Mouse (Mus musculus): ENCODE data around the gene Gse1.
"Not testable (repeated sequence)": the region's sequence is repeated elsewhere in the genome, so short reads cannot be mapped to it uniquely, and the experiment has no call there.

Gene Gse1

DNA sequence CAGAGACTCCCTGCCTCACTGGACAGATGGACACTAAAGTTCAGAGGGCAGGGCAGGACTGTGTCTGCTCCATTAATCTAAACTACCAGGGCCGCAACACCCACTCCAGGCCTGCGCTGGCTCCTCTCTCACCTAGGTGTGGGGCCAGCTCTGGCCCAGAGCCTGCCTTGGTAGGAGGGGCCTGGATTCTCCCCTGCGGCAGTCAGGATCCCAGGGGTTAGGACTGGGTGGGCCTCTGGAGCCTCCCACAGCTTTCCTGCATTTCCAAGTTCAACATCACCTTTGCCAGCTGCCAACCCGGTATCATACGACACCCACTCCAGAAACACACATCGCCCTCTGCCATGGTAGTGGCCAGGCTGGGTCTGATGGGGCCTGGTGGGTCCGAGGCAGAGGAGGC lies 102.8 kb downstream of the Gse1 start:
- DNase-seq, result no peak

DNA sequence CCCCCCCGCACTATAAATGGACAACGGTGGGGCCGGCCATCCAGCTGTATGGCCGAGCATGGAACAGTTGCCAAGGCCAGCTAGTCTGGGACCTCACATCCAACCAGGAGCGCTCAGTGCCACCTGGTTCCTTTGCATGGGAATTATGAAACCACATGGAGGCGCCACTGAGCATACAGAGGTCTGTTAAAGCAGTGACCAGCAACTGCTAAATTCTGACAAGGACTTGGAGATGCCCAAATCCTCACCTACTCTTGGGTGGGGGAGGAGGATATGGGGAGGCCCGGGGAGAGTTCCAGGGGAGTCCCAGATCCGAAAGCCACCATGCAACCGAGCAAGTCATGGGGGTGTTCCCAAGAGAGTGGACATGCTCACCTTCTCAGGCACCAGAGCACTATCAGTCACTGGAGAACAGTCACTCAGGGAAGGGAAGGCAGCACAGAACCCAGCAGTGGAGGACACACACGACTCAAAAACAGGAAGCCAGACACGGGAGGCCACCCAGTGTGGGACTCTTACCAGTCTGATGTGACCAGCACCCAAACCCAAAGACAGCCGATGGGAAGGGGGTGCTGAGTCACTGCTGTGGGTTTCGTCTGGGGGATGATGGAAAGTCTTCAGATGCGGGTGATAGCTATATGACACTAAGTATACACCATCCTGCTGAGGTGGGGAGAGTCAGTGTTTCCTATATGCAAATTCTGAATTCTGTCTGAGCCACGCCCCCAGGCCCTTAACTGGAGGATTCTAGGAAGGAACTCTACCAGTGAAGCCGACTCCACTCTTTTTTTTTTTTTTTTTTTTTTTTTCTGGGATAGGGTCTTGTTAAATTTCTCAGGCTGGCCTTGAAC lies 104.3 kb downstream of the Gse1 start:
- DNase-seq, result peak; percentile 65

DNA sequence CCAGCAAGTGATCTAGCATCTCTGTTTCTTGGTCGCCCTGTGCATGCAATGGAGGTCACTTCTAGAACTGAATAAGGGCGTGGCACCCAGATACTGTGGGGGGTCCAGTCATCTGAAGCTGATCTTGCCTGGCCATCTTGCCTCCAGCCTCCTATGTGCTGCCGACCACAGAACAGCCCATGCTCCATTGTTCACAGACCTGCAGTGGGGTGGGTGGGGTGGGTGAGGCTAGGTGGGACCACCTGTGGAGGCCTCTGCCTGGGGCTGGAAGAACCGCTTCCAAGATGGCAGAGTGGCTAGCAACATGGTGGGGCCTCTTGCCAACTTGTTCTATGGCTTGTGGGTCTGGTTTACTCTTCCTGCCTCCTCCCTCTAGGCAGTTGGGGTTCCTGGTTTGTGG lies 105.4 kb downstream of the Gse1 start:
- no peak for DNase-seq

DNA sequence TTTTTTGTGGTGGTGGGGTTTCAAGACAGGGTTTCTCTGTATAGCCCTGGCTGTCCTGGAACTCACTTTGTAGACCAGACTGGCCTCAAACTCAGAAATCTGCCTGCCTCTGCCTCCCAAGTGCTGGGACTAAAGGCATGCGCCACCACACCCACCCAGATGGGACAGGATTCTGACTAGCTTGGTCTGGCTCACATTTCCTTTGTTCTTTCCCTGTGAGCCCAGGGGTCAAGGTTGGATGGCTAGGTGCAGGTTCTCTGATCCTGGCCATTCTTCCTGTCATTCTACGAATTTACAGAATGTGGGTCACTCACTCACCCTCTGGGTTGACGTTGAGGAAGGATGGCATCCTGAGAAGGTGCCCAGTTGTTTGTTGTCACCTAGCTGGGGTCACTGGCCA lies 106.0 kb downstream of the Gse1 start:
- DNase-seq, result not testable (repeated sequence)

DNA sequence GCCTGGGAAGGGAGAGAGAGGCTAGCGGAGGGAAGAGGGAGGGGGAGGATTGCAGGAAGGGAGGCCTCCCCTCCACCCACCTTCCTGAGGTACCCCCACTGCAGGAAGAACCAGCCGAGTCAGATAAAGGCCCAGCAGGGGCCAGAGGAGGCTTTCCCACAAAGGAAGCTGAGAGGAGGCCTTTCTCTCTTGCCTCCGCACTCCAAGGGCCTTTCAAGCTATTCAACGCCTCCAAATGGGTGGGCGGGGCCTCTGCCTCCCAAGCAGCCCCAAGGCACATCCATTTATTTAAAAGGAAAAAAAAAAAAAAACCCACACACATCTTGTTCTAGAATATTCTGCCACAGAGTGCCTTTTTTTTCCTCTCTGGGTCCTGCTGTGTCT lies 106.6 kb downstream of the Gse1 start:
- peak; percentile 90 for DNase-seq

DNA sequence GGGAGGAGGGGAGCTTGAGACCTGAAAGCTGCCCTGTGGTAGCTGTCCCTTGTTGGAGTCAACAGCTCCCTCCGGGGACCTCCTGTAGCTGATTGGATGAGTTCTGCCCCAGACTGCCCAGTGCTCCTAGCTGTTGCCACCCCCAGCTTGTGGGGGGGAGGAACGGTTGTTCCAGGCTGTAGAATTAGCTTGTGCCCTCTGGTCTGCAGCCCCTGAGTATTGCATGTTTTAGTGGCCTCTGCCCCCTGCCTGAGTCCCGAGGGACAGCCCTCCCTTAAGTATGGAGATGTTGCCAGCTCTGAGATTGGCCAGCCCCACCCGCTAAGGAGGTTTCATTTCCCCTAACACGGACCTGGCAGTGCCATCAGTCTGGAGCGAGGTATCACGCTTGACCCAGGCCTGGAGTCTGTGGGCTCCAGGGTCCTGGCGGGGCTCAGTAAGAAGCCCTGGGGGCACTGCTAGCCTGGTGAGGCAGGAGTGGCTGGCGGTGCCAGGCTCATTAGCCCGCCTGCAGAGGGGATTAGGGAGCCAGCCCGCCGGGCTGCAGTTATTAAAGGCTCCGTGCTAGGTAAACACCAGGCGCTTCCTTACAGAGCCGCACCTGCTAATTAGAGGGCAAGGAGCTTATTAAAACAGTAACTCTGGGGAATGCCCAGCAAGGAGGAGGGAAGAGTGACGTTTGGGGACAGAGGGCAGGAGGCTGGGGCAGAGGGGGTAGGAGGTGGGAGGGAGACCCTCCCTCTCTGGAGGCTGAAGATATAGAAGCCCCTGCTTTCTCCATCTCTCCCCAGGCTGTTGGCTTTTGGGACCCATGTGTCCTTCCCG lies 107.2 kb downstream of the Gse1 start:
- DNase-seq, result peak; percentile 75

DNA sequence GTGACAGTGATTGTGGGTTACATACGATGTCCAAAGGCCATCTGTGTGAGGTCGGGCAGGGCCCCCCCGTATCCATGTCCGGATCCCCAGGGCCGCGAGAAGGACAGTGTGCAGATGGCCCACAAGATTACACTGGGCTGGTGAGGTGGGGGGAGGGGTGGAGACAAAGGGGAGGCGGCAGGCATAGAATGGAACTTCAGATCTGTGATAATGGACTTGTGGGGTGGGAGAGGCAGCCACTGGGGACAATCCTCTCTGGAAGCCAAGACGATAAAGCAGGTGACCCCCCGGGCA lies 107.8 kb downstream of the Gse1 start:
- peak; percentile 75 for DNase-seq

DNA sequence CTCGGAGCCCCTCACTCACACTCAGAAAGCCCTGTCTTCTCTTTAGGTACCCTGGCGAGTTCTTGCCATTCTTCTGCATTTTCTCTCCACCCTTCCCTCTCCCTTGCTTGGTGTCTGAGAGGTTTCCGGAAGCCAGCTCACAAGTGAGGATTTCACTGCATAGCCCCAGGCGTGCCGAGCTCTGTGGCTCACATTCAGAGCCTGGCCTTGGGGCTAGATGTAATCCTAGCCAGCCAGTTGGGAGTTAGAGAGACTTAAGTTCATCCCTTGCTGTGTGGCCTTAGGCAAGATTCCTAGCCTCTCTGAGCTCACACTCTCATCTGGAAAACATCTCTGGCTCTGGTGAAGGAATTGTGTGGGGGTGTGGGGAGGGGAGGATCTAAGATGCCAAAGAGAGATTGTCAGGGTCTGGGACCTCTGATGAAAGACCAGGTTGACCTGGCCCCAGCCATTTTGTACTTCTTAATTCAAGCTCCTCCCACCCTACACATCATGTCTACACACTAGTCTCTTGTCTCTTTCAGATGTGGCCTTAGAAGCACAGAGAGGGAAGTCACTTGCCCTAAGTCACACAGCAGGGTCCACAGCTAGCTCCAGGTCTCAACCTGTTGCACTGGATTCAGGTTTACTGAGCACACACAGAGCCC lies 108.8 kb downstream of the Gse1 start:
- peak; percentile 50 for DNase-seq

DNA sequence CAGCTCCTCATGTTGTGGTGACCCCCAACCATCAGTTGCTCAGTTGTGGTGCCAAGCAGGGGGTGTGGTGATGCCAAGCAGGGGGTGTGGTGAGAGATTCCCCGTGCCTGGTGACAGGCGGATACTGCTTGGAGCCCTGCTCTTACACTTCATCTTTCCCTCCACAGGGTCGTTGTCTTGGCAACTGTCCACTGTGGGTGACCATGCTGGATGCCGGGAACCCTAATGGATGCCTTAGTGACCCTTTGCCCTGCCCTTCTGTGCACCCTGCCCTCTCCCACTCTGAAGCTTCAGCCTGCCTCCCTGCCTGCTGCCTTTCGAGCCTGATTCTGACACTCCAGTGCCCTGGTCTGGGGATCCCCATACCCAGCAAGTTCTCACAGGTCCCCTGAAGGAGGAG lies 109.4 kb downstream of the Gse1 start:
- no peak for DNase-seq

DNA sequence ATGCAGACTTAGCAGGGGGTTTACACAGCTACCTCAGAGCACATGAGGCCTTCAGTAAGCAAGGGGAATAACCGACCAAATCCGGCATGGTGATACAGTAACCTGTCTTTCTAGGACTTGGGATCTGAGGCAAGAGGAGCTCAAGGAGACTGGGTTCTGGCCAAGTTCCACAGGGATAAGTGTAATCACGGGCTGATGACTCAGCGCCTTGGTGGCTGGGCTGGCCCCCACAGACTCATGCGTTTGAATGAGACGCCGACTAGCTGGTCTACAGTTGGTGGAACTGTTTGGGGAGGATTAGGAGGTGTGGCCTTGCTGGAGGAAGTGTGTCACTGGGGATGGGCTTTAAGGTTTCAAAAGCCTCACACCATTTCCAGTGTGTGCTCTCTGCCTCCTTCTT lies 110.4 kb downstream of the Gse1 start:
- DNase-seq, result no peak

DNA sequence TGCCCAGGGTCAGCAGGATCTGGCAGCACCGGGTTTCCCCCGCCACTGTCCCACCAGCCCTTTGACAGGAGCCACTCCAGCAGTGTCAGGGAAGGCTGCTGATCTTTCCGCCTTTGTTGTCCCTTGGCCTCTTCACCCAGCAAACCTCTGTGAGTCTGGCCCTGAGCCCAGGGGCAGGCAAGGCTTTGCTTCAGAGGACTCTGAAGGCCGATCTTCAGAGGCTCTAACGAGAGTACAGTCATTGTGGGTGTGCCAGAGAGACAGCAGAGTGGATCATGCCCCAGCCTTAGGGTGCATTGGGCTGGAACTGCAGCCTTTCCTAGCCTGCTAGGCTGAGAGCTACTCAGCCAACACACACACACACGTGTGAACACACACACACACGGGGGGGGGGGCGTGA lies 111.5 kb downstream of the Gse1 start:
- DNase-seq, result no peak

DNA sequence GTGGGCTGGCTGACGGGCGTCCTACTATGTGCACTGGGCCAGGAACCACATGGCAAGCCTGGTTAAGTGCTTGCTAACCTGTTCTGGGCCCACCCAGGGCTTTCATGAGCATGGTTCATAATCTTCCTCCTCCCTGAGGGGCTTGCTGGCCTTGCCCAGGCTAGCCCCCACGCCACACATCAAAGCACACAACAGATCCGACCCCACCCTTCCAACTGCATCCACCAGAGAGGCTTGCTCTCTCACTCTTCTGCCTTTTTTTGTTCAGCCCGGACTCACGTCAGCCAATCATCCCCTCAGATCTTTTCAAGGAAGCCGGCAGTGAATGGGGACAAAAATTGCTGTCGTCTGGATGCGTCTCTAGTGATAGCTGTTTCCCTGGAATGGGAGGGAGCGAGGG lies 112.9 kb downstream of the Gse1 start:
- no peak for DNase-seq

DNA sequence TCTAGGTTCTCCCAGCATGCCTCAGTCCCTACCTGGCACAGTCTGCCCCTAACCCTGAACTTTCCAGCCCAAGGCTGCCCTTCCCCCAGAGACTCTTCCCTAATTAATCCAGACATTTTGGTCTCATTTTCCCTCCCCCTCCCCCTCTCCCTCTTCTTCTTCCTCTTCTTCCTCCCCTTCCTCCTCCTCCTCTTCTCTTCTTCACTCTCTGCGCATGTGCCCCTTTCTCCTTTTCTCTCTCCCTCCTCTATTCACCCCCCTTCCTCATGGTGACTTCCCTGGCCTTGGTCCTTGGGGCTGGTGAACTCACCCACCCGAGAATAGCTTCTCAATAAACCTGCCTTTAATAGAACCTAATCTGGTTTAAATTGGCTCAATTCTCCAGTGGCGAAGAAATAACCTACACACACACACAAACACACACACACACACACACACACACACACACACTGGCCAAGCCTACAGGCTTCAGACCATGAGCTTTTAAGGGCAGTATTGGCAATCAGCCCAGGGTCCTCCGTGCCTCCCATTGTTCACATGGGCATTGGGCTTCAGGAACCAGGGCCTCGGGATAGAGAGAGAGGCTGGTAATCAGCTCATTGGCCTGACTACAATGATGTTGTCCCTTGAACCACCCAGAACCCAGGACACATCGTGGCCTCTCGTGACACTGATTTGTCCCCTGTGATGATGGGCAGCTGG lies 114.7 kb downstream of the Gse1 start:
- DNase-seq, result no peak

DNA sequence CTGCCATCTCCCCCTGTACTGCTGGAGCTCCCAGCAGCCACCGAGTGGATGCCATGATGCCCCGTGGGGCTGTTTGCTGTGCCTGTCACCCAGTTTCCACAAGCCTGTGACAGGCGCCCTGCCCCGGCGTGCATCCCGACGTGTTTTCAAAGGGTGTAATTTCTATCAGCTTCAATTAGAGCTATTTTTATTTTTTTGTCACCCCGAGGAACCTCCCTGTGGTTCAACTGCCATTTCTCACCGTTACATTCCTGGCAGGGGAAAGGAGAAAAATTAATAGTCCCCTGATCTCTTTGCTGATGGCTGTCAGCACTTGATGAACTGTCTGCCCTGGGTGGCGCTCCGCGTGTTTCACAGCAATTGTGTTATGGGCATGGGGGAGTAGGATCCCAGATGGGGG lies 115.3 kb downstream of the Gse1 start:
- no peak for DNase-seq

DNA sequence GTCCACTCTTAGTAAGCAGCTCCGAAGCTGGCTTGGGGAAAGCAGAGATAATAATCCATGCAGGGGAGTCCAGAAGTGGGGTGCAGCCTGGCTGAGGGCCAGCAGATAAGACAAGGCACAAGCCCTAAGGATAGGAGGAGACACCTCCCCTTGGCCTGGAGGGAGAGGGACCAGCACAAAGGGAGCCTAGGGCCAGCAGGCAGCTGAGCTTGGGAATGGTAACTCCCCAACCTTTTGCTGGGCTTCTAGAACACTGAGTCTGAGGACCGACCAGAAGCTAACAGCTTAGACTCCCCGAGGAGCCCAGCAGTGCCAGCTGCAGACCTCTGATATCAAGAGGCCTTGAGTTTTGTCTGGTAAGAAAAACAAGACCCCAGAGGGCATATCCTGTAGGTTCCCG lies 115.9 kb downstream of the Gse1 start:
- DNase-seq, result no peak

DNA sequence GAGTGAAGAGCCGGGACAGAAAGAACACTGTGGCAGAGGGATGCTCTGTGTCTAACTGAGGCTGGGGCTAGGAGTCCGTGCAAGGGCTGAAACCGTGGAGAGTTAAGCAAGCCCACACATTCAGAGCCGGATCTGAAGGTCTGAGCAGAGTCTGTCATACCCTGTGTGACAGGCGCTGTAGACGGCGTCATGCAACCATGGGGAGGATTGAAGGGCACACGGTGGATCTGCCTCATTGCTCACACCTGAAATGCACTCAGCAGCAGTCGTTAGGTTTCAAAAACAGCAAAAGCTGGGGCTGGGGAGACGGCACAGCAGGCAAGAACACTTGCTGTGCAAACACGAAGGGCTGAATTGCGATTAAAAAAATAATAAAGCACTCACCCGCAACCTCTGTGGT lies 116.3 kb downstream of the Gse1 start:
- DNase-seq, result no peak

DNA sequence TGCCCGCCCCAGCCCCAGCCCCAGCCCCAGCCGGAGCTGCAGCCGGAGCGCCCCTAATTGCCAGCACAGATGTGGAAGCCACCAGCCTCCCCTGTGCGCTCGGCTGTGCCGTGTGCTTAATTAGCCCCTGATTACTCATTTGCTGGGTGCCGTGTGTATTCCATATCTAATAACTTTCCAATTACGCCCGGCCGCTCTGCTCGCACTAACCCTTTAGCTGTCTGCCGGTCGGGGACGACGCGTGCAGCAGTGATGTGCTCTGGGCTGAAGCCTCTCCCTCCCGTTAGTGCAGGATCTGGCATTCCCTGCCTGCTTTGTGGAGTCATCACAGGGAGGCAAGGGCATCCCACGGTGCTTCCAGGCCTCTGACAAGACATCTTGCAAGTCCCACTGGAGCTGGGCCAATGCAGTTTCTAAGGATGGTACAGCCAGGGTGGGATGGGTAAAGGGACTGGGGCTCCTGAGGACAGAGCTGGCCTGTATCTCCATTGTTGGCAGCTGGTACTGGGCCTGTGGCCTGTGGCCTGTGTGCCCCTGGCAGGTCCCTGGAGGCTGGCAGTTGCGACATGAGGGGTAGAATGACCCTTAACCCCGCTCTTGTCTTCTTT lies 119.6 kb downstream of the Gse1 start:
- no peak for DNase-seq

DNA sequence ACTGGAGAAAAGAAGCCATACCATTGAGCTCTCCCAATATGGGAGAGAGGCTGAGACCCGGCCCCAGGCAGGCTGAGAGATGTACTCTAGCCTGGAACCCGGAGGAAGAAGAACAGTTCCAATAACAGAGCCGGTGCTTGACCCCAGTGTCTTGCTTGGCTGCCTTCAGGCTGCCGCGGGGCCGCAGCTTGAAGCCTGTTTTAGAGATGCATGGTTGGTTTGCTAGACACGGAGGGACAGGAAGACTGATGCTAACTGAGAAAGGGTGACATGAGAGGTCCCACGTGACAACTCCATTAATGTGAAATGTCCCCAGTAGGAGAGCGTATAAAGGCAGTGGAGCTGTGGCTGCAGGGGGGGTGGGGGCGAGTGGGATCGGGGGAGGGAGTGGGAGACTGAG lies 120.7 kb downstream of the Gse1 start:
- no peak for DNase-seq

DNA sequence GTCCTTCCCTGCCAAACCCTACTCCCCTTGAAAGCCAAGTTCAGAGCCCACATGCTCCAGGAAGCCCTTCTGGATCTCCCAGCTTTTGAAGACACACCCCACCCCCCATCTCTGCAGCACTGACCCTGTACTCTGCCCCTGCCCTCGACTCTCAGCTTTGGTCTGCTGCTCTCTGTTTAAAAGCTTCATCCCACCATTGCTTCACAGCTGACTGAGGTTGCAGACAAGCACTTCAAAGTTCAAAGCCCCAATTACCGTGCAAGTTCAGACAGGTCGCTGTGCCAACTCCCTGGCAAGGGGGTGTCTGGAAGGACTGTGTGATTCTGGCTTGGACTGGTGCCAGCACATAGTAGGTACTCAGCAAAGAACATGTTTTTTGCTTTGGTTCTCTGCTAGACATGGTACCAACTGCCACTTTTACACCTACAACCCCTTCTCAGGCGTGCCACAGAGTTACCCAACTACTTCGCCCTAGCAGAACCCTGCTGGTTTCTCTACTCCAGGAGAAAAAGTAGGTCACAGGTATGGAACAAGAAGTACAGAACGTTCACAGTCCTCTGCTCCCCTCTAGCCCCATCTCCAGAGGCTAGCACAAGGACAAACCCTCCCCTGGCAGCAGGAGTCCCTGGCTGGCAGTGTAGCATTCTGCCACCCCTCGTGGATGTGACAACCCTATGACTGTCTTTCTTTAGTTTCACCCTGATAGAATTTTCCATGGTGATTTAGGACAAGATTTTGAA lies 123.2 kb downstream of the Gse1 start:
- DNase-seq, result no peak

DNA sequence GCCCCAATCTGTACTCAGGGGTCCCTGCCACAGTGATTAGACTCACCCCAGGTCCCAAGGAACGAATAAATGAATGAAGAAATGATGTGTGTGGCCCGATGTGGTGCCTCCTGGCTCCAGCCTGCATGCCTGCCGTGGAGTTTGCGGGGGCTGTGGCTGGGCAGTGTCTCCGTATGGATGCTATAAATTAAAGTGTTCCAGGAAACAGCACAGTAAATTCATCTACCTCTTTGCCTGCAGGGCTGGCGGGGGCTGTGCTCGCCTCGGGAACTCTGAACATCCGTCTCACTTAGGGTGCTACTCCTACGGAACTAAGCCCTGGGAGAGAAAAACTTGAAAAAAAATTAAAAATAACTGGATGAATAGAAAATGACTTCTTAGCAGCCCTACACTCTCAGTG lies 123.8 kb downstream of the Gse1 start:
- no peak for DNase-seq

DNA sequence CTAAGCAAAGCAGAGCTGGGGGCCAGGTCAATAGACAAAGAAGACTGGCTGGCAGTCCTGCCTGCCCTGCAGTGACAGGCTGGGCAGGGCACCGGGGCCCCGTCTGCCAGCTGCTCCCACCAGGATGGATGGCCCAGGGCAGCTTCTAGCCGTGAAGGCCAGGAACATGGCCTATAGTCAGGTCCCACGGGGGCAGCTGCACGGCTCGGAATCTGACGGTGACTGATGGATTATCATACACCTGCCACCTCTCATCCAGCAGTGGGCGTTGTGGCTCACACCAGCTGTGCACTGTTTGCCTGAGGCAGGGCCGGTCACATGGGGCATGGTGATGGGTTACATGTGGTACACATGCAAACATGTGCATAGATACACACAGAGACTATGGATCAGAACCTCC lies 127.8 kb downstream of the Gse1 start:
- DNase-seq, result no peak

DNA sequence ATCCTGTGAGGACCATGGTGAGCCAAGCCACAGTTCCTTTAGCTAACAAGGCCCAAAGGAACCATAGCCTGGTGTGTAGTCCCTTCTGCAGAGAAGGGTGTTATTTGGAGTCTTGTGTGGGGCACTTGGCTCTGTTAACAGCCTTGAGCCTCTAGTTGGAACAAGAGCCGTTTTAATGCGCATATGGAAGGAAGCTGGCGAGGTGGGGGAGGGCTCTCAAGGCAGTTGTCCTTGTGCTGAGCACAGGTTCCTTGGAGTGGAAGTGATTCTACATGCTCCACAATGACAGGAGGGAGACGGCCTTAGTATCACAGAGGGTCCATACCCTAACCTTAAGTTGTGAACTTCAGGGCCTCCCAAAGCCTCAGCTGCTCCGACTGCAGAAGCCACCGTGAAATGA lies 129.2 kb downstream of the Gse1 start:
- DNase-seq, result no peak

All from embryo, embryonic 11 days (tissue).